Mouse (Mus musculus) splenic B cell, adult 2 months (primary cell): ENCODE results near the gene Olfr988.
"Not testable (repeated sequence)": the region's sequence is repeated elsewhere in the genome, so short reads cannot be mapped to it uniquely, and the experiment has no call there.

ENCODE experiments used
- DNase-seq: peaks from one replicate; pipeline ENCODE4 v3.0.0-alpha.2; 2011; ENCODE audit warnings: low read depth, low spot score
- H3K27me3 ChIP-seq: 2 replicates; pipeline ENCODE4 v1.6.1; 2012; ENCODE audit warnings: mild to moderate bottlenecking, low read length, moderate library complexity, mixed read lengths; ENCODE audit not compliant: control insufficient read depth, poor library complexity, insufficient read depth, severe bottlenecking
- H3K36me3 ChIP-seq: 2 replicates; pipeline ENCODE4 v1.6.1; 2012; ENCODE audit warnings: mild to moderate bottlenecking, low read length, moderate library complexity, mixed read lengths; ENCODE audit not compliant: control insufficient read depth, poor library complexity, insufficient read depth, severe bottlenecking

Gene Olfr988

DNA sequence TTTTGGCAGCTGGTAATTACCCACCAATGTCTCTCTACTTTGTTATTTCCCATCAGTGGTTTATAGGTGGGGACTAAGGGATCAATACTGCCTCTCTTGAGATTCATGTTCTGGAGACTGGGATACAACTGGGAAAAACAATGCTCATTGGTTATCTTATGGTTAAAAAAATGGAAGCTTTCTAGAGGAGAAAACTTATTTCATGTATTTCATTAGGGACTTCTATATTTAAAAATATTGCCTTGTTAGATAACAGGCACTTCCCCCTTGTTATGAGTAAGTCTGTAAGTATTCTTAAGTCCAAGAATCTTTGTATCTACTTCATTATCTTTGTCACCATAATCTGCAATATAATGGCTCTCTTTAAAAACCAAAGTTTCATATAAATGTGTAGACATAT, at the start of gene Olfr988:
Gene Olfr988 (minus strand): TSS at position 101 of the 400 bp plus-strand sequence.
- not testable (repeated sequence) for H3K36me3 ChIP-seq, H3K27me3 ChIP-seq, DNase-seq

DNA sequence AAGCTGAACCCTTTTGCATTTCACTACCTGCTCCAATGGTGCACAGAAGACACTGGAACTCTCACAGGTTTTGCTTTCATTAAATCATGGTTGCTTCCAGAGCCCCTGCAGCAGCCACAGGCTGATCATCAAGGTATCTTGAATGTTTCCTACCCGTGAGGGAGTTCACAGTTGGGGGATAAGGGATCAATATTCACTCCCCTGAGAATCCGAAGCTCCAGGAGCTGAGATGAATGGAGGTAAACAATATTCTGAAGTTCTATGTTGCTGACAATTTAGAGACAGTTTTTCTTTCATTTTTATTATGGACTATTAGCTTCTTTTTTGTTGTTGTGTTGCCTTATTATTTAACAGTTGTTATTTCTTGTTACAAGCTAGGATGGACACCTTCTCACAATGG, 46.3 kb upstream of the Olfr988 start, which contains the start of gene Olfr992:
Gene Olfr992 (minus strand): TSS at position 101 of the 400 bp plus-strand sequence.
- Histone ChIP-seq H3K36me3 (no peaks in the 10 kb centered on the region), H3K27me3 (no peaks in the 10 kb centered on the region)
- DNase-seq = no peak

DNA sequence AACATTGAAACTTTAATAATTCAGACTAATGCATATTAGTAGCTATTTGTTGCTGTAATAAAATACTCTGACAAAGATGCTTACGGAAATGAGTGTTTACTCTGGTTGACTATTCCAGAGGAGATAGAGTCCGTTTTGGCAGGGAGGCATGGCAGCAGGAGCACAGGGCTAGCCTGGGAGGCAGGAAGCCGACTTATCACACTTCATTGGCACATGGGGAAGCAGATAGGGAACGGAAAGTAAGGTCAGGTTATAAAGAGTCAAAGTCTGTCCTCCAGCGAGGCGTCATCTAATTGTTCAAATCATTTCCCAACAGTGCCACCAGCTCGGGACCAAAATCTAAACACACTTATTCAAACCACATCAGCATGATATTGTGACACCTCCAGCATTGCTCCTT, 23.1 kb downstream of the Olfr988 start:
- no peaks in the 10 kb centered on the region for H3K27me3 ChIP-seq
- DNase-seq = no peak

DNA sequence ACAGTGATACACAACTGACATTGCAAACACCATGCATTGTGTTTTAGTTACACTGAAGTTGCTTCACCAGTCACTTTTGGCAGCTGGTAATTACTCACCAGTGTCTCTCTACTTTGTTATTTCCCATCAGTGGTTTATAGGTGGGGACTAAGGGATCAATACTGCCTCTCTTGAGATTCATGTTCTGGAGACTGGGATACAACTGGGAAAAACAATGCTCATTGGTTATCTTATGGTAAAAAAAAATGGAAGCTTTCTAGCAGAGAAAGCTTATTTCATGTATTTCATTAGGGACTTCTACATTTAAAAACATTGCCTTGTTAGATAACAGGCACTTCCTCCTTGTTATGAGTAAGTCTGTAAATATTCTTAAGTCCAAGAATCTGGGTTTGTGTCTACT, 23.8 kb downstream of the Olfr988 start, which contains the start of gene Olfr987:
Gene Olfr987 (minus strand): TSS at position 101 of the 400 bp plus-strand sequence.
- not testable (repeated sequence) for DNase-seq, H3K27me3 ChIP-seq

More for the DNA sequence above, 23.1 kb downstream of the Olfr988 start:
- no peaks in the 10 kb centered on the region for H3K36me3 ChIP-seq

DNA sequence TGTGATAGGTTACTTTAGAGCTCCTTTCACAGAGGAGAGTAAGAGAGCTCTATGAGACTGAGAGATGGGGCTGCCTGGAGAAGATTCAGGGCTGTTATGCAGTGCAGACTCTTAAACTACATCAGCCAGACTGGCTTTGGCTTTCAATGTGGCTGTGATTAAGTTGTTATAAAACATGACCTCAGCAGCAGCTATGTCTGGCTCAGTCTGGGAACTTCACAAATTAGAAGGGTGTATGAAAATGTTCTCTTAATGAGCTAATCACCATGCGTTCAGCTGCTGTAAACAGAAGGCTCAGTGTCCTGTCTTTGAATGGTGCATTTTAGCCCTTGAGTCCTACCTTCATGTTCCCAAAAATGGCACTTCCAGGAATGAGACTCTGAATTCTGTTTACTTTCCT, 43.9 kb downstream of the Olfr988 start:
- H3K27me3 ChIP-seq = no peaks in the 10 kb centered on the region
- no peak for DNase-seq

More for the DNA sequence above, 23.8 kb downstream of the Olfr988 start, which contains the start of gene Olfr987:
- not testable (repeated sequence) for H3K36me3 ChIP-seq

More for the DNA sequence above, 43.9 kb downstream of the Olfr988 start:
- H3K36me3 ChIP-seq = no peaks in the 10 kb centered on the region
